ENCODE assay signal across 22 mouse cellular contexts in the genomic region with DNA sequence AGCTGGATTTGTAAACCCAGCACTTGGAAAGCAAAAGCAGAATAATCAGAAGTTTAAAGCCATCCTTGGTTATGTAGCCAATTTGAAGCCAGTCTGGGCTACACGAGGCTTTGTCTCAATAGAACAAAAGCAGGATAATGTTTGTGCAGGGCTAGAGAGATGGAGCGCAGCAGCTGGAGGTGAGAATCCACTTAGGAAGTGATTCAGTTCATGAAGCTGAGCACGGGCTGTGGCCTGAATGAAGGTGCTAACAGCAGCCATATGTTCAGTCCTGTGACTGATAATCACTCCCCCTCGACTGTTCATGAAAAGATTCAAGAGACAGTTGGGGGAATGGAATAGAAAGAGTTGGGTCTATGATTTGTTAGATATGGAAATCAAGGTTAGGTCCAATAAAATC. TPM values are rescaled to one million over a fixed set of nuclear protein-coding genes. Genes with fewer than 3 reads are reported as not detected.
"Had no signal": no experiment of that assay in that cellular context is flagged by ENCODE, and none has a peak within 500 bp of the region (broad histone marks: within the 10 kb centered on the region; RNA-seq: fewer than 3 reads in every experiment).

No protein-coding gene starts in this region.

- H3K36me3 ChIP-seq: lung, embryonic 15.5 days; midbrain, embryonic 13.5 days; midbrain, embryonic 15.5 days; neural tube, embryonic 13.5 days; neural tube, embryonic 15.5 days had no signal

- H3K9ac ChIP-seq: liver, postnatal 0 days; lung, embryonic 15.5 days; midbrain, embryonic 13.5 days; midbrain, embryonic 15.5 days; neural tube, embryonic 13.5 days; neural tube, embryonic 15.5 days had no signal

- H3K9me3 ChIP-seq: lung, embryonic 15.5 days; megakaryocyte, embryonic 14.5 days; midbrain, embryonic 13.5 days; midbrain, embryonic 15.5 days; neural tube, embryonic 13.5 days; neural tube, embryonic 15.5 days had no signal

- H3K27ac ChIP-seq: lung, embryonic 15.5 days; macrophage; midbrain, embryonic 13.5 days; midbrain, embryonic 15.5 days; neural tube, embryonic 13.5 days; neural tube, embryonic 15.5 days had no signal

- H3K4me3 ChIP-seq: lung, embryonic 15.5 days; megakaryocyte, embryonic 14.5 days; midbrain, embryonic 13.5 days; midbrain, embryonic 15.5 days; neural tube, embryonic 13.5 days; neural tube, embryonic 15.5 days had no signal

- H3K4me1 ChIP-seq: midbrain, embryonic 13.5 days; midbrain, embryonic 15.5 days; neural tube, embryonic 13.5 days; neural tube, embryonic 15.5 days had no signal

- DNase-seq: liver, postnatal 0 days; lung, adult 2 months; lung, postnatal 14 days; lung, postnatal 36 days; retina, postnatal 1 day; right cerebral cortex, adult 18-20 months; right cerebral cortex, postnatal 25 days; right cerebral cortex, postnatal 4 days; spleen, adult 18-20 months; thymus, adult 18-20 months; thymus, postnatal 14 days; thymus, postnatal 36 days had no signal

- H3K27me3 ChIP-seq: lung, embryonic 15.5 days; midbrain, embryonic 13.5 days; midbrain, embryonic 15.5 days; neural tube, embryonic 13.5 days; neural tube, embryonic 15.5 days had no signal

- ATAC-seq: liver, postnatal 0 days; lung, postnatal 0 days; midbrain, embryonic 13.5 days; midbrain, embryonic 15.5 days had no signal

- H3K4me2 ChIP-seq: lung, embryonic 15.5 days; midbrain, embryonic 11.5 days; midbrain, embryonic 13.5 days; midbrain, embryonic 15.5 days; neural tube, embryonic 13.5 days; neural tube, embryonic 15.5 days had no signal

RNA-seq across cellular contexts. Expression of a gene that starts 23.0 kb away (rescaled TPM):
- total RNA-seq: monocyte, adult 5-6 weeks had no signal
- polyA plus RNA-seq: macrophage had no signal
